Mouse (Mus musculus): Measurements from ENCODE around the gene Rbm31y. TPM values are rescaled to one million over a fixed set of nuclear protein-coding genes. Genes with fewer than 3 reads are reported as not detected.
"Not testable (repeated sequence)": the region's sequence is repeated elsewhere in the genome, so short reads cannot be mapped to it uniquely, and the experiment has no call there.

Rbm31y gene
- polyA plus RNA-seq (2015; fragmentation: Nextera tagmentation; extraction: Ambion mirVana): not detected in 2 replicates

DNA sequence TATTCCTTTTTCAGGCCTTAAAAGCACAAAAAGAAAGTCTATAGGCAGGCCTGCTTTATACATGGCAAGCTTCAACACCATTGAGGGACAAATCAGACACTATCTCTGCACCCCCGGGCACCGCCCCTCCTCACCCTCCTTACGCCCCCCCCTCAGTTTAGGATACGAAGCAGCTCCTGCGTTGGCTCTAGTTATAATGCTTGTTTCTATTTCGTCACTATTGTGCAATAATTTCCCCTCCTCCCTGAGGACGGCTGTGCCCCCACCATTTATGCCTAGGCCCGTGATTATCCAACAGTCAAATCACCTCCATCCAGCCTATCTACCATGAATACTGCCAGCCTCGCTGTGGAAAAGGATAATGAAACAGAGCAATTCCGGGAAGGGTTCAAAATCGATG lies at the start of gene Rbm31y:
Gene Rbm31y, plus strand, starts transcription at position 301 of the 400 bp plus-strand sequence.
- WGBS: no CpG with 5 or more reads among the region's 11 CpGs
- not testable (repeated sequence) for H3K36me3 ChIP-seq

More for the DNA sequence above, at the start of gene Rbm31y:
- not testable (repeated sequence) for H3K9ac ChIP-seq; ATAC-seq (ENCODE audit: extremely low read depth, insufficient number of reproducible peaks, low FRiP score, low TSS enrichment); H3K27ac ChIP-seq (replicated peaks); H3K9me3 ChIP-seq; H3K4me3 ChIP-seq; H3K27me3 ChIP-seq (replicated peaks); H3K4me1 ChIP-seq; H3K4me2 ChIP-seq

Data from heart, embryonic 13.5 days (tissue).